8 mouse cellular contexts compared by ENCODE assay signal in the genomic region with DNA sequence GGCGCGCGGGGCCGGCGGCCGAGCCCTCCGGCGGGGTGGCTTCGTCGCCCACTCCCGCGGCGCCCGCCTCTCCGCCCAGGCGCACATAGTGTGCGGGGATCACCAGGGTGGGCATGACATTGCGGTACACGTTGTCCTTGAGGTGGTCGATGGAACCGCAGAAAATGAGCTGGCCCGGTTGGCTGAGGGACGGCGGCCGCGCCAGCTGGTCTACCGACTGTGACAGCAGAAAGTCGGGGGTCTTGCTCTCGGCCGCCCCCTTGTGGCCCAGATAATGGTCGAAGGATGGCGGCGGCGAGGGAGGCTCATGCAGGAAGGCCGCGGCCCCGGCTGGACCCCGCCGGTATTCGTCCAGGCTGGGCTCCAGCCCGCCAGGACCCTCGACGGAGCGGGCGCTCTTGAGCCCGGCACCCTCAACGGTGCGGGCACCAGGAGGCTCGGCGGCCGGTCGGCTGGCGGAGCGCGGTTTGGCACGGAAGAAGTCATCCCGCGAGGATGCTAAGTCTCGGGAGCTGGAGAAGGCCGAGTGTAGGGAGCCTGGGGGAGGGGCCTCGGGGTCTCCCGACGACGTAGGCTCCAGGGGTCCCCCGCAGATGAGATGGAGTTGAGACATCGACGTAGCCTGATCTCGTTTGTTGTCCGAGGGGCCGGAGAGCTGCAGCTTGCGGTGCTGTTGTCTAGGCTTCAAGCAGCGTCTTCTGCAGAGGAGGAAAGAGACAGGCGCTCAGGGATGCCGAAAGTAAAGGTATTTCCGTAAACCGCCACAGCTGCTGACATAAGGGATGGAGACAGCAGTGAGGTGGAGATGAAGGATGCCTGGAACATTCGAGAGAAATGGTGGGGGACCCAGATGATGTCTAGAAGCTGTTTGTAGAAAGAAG. TPM values are rescaled to one million over a fixed set of nuclear protein-coding genes. Genes with fewer than 3 reads are reported as not detected.
DNase-seq lines count a peak whose midpoint lies in the region; ATAC-seq and TF ChIP-seq lines count a peak whose summit lies in the region.

No protein-coding gene starts in this region.

- peak; percentile 88 for TF ChIP-seq CTCF in gastrocnemius, adult 2 months (IDR thresholded peaks at IDR 0.05)

- no peaks in the 10 kb centered on the region for H3K9me3 ChIP-seq in limb, embryonic 11.5 days (ENCODE audit: control insufficient read depth, low read length)
- H3K9me3 ChIP-seq in midbrain, embryonic 12.5 days: no peaks in the 10 kb centered on the region

- no peak for ATAC-seq in CD4-positive, CD25-positive, alpha-beta regulatory T cell, adult 4 months
- ATAC-seq in limb, embryonic 11.5 days (ENCODE audit: insufficient number of reproducible peaks, low FRiP score, low TSS enrichment, low read depth): peak; percentile 23; the same call in 1 of the 2 replicates
- ATAC-seq in midbrain, embryonic 12.5 days (ENCODE audit: low FRiP score, low read depth): peak; percentile 45

- peak overlapping the region; percentile 39; the same call in 1 of the 2 replicates for H3K9ac ChIP-seq in limb, embryonic 11.5 days (ENCODE audit: low read length)
- peak overlapping the region; percentile 39; the same call in 1 of the 2 replicates for H3K9ac ChIP-seq in midbrain, embryonic 12.5 days (replicated peaks)

- peaks cover 14% of the 10 kb centered on the region for H3K36me3 ChIP-seq in limb, embryonic 11.5 days (ENCODE audit: control insufficient read depth, insufficient read depth, low read length)
- peaks cover 84% of the 10 kb centered on the region for H3K36me3 ChIP-seq in midbrain, embryonic 12.5 days
- peaks cover 4% of the 10 kb centered on the region for H3K36me3 ChIP-seq in splenic B cell, adult 2 months (ENCODE audit: control insufficient read depth, insufficient read depth, low read length, poor library complexity, severe bottlenecking)

- peaks cover 11% of the 10 kb centered on the region for H3K4me1 ChIP-seq in limb, embryonic 11.5 days (ENCODE audit: control insufficient read depth, insufficient read depth, low read length)
- peaks cover 24% of the 10 kb centered on the region for H3K4me1 ChIP-seq in midbrain, embryonic 12.5 days

- H3K27me3 ChIP-seq in limb, embryonic 11.5 days (ENCODE audit: control insufficient read depth, insufficient read depth, low read length): 0 out of 2 replicates have a peak, but pooled peaks cover 4% of the 10 kb centered on the region
- H3K27me3 ChIP-seq in midbrain, embryonic 12.5 days: peaks cover 30% of the 10 kb centered on the region
- H3K27me3 ChIP-seq in splenic B cell, adult 2 months (ENCODE audit: control insufficient read depth, insufficient read depth, low read length, poor library complexity, severe bottlenecking): no peaks in the 10 kb centered on the region

- H3K4me3 ChIP-seq in gastrocnemius, adult 2 months: peak overlapping the region; percentile 74
- peak overlapping the region; percentile 32 for H3K4me3 ChIP-seq in limb, embryonic 11.5 days (ENCODE audit: low read depth, low read length)
- peak overlapping the region; percentile 35 for H3K4me3 ChIP-seq in midbrain, embryonic 12.5 days

- peak; percentile 76 for DNase-seq in CD4-positive, CD25-positive, alpha-beta regulatory T cell, adult 2 months (ENCODE audit: low read depth, low spot score)
- peak; percentile 98 to 99 for DNase-seq in cerebellum, postnatal 10 days
- peak; percentile 87 for DNase-seq in gastrocnemius, adult 2 months
- DNase-seq in induced T-regulatory cell, adult 2 months (ENCODE audit: low read depth): peak; percentile 71
- DNase-seq in limb, embryonic 11.5 days (ENCODE audit: low spot score): peak; percentile 98
- DNase-seq in splenic B cell, adult 2 months (ENCODE audit: low read depth, low spot score): peak; percentile 82

- intact Hi-C loops in gastrocnemius, adult 2 months (cut with DNase I): no loop called here

- H3K27ac ChIP-seq in gastrocnemius, adult 2 months: peak overlapping the region; percentile 64
- no peak overlapping the region for H3K27ac ChIP-seq in limb, embryonic 11.5 days (replicated peaks; ENCODE audit: low read depth, low read length)
- H3K27ac ChIP-seq in midbrain, embryonic 12.5 days (replicated peaks): peak overlapping the region; percentile 44; the same call in 1 of the 2 replicates

- H3K4me2 ChIP-seq in limb, embryonic 11.5 days (ENCODE audit: low read depth, severe bottlenecking): peak overlapping the region; percentile 82
- peak overlapping the region; percentile 57 for H3K4me2 ChIP-seq in midbrain, embryonic 12.5 days (replicated peaks)

- 6% methylated on average over 77 of the region's 77 CpGs for WGBS in limb, embryonic 11.5 days
- WGBS in midbrain, embryonic 12.5 days: 8% methylated on average over 74 of the region's 77 CpGs

RNA-seq across cellular contexts. Expression of a gene that starts 8.3 kb away (rescaled TPM):
- polyA plus RNA-seq in CD4-positive, CD25-positive, alpha-beta regulatory T cell, adult 4 months (2017; shearing (Covaris generic)): 10 to 100 TPM; 23.3 to 51.4 TPM
- total RNA-seq in gastrocnemius, adult 2 months (2021): 10 to 100 TPM; 12.6 to 32.3 TPM
- polyA plus RNA-seq in limb, embryonic 11.5 days (2014; fragmentation: Nextera tagmentation; extraction: Ambion mirVana): 58.8 and 60.5 TPM in 2 replicates
- polyA plus RNA-seq in midbrain, embryonic 12.5 days (2016; fragmentation: Nextera tagmentation; extraction: Ambion mirVana): 67.0 and 82.7 TPM in 2 replicates

RNA-seq across cellular contexts. Expression of a gene that starts 9.0 kb away (rescaled TPM):
- polyA plus RNA-seq in CD4-positive, CD25-positive, alpha-beta regulatory T cell, adult 4 months (2017; shearing (Covaris generic)): not detected
- total RNA-seq in gastrocnemius, adult 2 months (2021): 1 to 10 TPM in 1 of 2 experiments, under 1 TPM in 1; 0.66 to 1.1 TPM
- polyA plus RNA-seq in limb, embryonic 11.5 days (2014; fragmentation: Nextera tagmentation; extraction: Ambion mirVana): 5.5 and 7.9 TPM in 2 replicates
- polyA plus RNA-seq in midbrain, embryonic 12.5 days (2016; fragmentation: Nextera tagmentation; extraction: Ambion mirVana): 17.6 and 18.0 TPM in 2 replicates

RNA-seq across cellular contexts. Expression of a gene that starts 30.7 kb away (rescaled TPM):
- 10 to 100 TPM; 44.0 to 44.2 TPM for polyA plus RNA-seq in CD4-positive, CD25-positive, alpha-beta regulatory T cell, adult 4 months (2017; shearing (Covaris generic))
- 10 to 100 TPM; 51.4 to 76.4 TPM for total RNA-seq in gastrocnemius, adult 2 months (2021)
- 166 and 180 TPM in 2 replicates for polyA plus RNA-seq in limb, embryonic 11.5 days (2014; fragmentation: Nextera tagmentation; extraction: Ambion mirVana)
- 163 and 173 TPM in 2 replicates for polyA plus RNA-seq in midbrain, embryonic 12.5 days (2016; fragmentation: Nextera tagmentation; extraction: Ambion mirVana)

RNA-seq across cellular contexts. Expression of a gene that starts 31.5 kb away (rescaled TPM):
- polyA plus RNA-seq in CD4-positive, CD25-positive, alpha-beta regulatory T cell, adult 4 months (2017; shearing (Covaris generic)): 1 to 10 TPM in 1 of 2 experiments, under 1 TPM in 1; 0.36 to 1.5 TPM
- total RNA-seq in gastrocnemius, adult 2 months (2021): 1 to 10 TPM in 1 of 2 experiments, under 1 TPM in 1; 0.51 to 2.7 TPM
- 3.4 and 4.4 TPM in 2 replicates for polyA plus RNA-seq in limb, embryonic 11.5 days (2014; fragmentation: Nextera tagmentation; extraction: Ambion mirVana)
- 5.4 and 7.1 TPM in 2 replicates for polyA plus RNA-seq in midbrain, embryonic 12.5 days (2016; fragmentation: Nextera tagmentation; extraction: Ambion mirVana)

RNA-seq across cellular contexts. Expression of a gene that starts 45.2 kb away (rescaled TPM):
- 1 to 10 TPM; 3.3 to 3.5 TPM for polyA plus RNA-seq in CD4-positive, CD25-positive, alpha-beta regulatory T cell, adult 4 months (2017; shearing (Covaris generic))
- not detected for total RNA-seq in gastrocnemius, adult 2 months (2021)
- 0.57 and 1.0 TPM in 2 replicates for polyA plus RNA-seq in limb, embryonic 11.5 days (2014; fragmentation: Nextera tagmentation; extraction: Ambion mirVana)
- polyA plus RNA-seq in midbrain, embryonic 12.5 days (2016; fragmentation: Nextera tagmentation; extraction: Ambion mirVana): 117 and 133 TPM in 2 replicates
